Mouse (Mus musculus): ENCODE data around the gene Phyhipl. TPM values are rescaled to one million over a fixed set of nuclear protein-coding genes. Genes with fewer than 3 reads are reported as not detected.

Phyhipl gene
- not detected in 2 replicates for polyA plus RNA-seq (2012; ENCODE audit: low replicate concordance)

GRCm38 (mm10) chr10:70655828-70656227 lies at the start of gene Phyhipl:
Gene Phyhipl, minus strand, starts transcription at chr10:70655965.

Other genes with a start within 250 kb of the Phyhipl start
- gene Fam13c, start 215.5 kb downstream of the Phyhipl start, polyA plus RNA-seq (2012; ENCODE audit: low replicate concordance): not detected in 2 replicates